Mouse (Mus musculus) limb, embryonic 11.5 days (tissue): ENCODE results near the gene Itga3. TPM values are rescaled to one million over a fixed set of nuclear protein-coding genes. Genes with fewer than 3 reads are reported as not detected.

ENCODE experiments used
- ATAC-seq: fragments of 200-750 bp; cut with Nextera tagmentation; 2 replicates; pipeline ENCODE4 v1.8.0; 2017; ENCODE audit warnings: low read depth; ENCODE audit not compliant: insufficient number of reproducible peaks, low FRiP score, low TSS enrichment
- DNase-seq: peaks from one replicate; pipeline ENCODE4 v3.0.0-alpha.2; 2015; ENCODE audit warnings: low spot score
- H3K27ac ChIP-seq: fragments of 300-500 bp; sonication (generic); replicated peaks from 2 replicates; pipeline ENCODE4 v1.5.1; 2014; ENCODE audit warnings: low read depth, mild to moderate bottlenecking, low read length
- H3K27me3 ChIP-seq: fragments of 300-500 bp; sonication (generic); 2 replicates; pipeline ENCODE4 v1.6.1; 2014; ENCODE audit warnings: mild to moderate bottlenecking, low read length, mixed read lengths; ENCODE audit not compliant: control insufficient read depth, insufficient read depth
- H3K36me3 ChIP-seq: fragments of 300-500 bp; sonication (generic); 2 replicates; pipeline ENCODE4 v1.6.1; 2014; ENCODE audit warnings: mild to moderate bottlenecking, low read length, moderate library complexity, mixed read lengths; ENCODE audit not compliant: control insufficient read depth, insufficient read depth
- H3K4me1 ChIP-seq: fragments of 300-500 bp; sonication (generic); 2 replicates; pipeline ENCODE4 v1.6.1; 2014; ENCODE audit warnings: low read length, mixed read lengths; ENCODE audit not compliant: control insufficient read depth, insufficient read depth
- H3K4me2 ChIP-seq: fragments of 300-500 bp; sonication (generic); 2 replicates; pipeline ENCODE4 v1.6.1; 2014; ENCODE audit warnings: low read depth, mild to moderate bottlenecking, moderate library complexity; ENCODE audit not compliant: severe bottlenecking
- H3K4me3 ChIP-seq: fragments of 300-500 bp; sonication (generic); 2 replicates; pipeline ENCODE4 v1.5.1; 2014; ENCODE audit warnings: low read depth, low read length
- H3K9ac ChIP-seq: fragments of 300-500 bp; sonication (generic); 2 replicates; pipeline ENCODE4 v1.6.1; 2014; ENCODE audit warnings: mild to moderate bottlenecking, low read length
- H3K9me3 ChIP-seq: fragments of 300-500 bp; sonication (generic); 2 replicates; pipeline ENCODE4 v1.6.1; 2016; ENCODE audit warnings: low read length; ENCODE audit not compliant: control insufficient read depth
- WGBS: fragments of 180-500 bp; shearing (Covaris S2); extraction: QIAGEN DNeasy Blood & Tissue Kit; methylation state at CpG from one replicate; pipeline ENCODE4 v1.1.7; 2014; 5-methylcytosine and 5-hydroxymethylcytosine counted together
- polyA plus RNA-seq: library from polyadenylated mRNA; unstranded; fragments of >200 nt; fragmentation: Nextera tagmentation; extraction: Ambion mirVana; gene quantifications from 2 replicates; pipeline ENCODE4 v1.2.1, GENCODE M21; 2014

Itga3 gene
- polyA plus RNA-seq, 1 experiment from 2014 or later = 5.7 TPM

- no peaks in the 10 kb centered on the region for H3K27me3 ChIP-seq
- no peak for ATAC-seq
- WGBS = 95% methylated on average over 5 of the region's 5 CpGs
These were observed 40.1 kb downstream of the Itga3 start for GRCm38 (mm10) chr11:95036521-95036920.

GRCm38 (mm10) chr11:95034902-95035301 is 41.7 kb downstream of the Itga3 start:
- Histone ChIP-seq H3K4me1 (no peaks in the 10 kb centered on the region), H3K27me3 (no peaks in the 10 kb centered on the region), H3K9me3 (no peaks in the 10 kb centered on the region), H3K36me3 (no peaks in the 10 kb centered on the region; the same call in 1 of the 2 replicates), H3K27ac (no peak overlapping the region), H3K4me3 (no peak overlapping the region), H3K4me2 (no peak overlapping the region), H3K9ac (no peak overlapping the region)
- no peak for ATAC-seq
- no peak for DNase-seq
- WGBS = 70% methylated on average over 10 of the region's 10 CpGs

More at GRCm38 (mm10) chr11:95036521-95036920, 40.1 kb downstream of the Itga3 start:
- no peak overlapping the region for H3K27ac ChIP-seq
- no peaks in the 10 kb centered on the region for H3K4me1 ChIP-seq
- no peaks in the 10 kb centered on the region for H3K9me3 ChIP-seq
- no peak for DNase-seq
- H3K4me2 ChIP-seq = no peak overlapping the region
- H3K36me3 ChIP-seq = no peaks in the 10 kb centered on the region; the same call in 1 of the 2 replicates
- no peak overlapping the region for H3K4me3 ChIP-seq
- no peak overlapping the region for H3K9ac ChIP-seq

DNA sequence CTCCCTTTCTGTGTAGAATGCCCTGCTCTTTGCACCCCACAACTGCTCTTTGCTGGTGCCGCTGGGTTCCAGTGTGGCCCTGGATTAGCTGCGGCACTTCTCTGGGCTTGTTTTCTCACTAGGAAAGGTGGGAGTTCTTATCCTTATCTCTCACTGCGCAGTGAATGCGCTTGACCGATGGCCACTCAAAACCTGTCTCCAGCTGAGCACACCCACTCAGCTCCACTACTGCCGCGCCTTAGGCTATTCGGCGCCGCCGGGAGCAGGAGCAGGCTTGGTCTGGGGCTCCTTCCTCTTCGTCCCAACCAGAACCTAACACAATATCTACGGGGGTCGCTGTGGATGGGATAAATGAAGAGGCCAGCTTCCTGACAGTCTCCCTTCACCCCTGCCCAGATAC is 43.0 kb downstream of the Itga3 start:
- H3K9ac ChIP-seq = no peak overlapping the region
- 68% methylated on average over 14 of the region's 14 CpGs for WGBS
- H3K4me3 ChIP-seq = no peak overlapping the region
- no peaks in the 10 kb centered on the region for H3K27me3 ChIP-seq
- H3K4me1 ChIP-seq = no peaks in the 10 kb centered on the region
- H3K4me2 ChIP-seq = no peak overlapping the region
- DNase-seq (no peak), ATAC-seq (no peak)
- H3K27ac ChIP-seq = no peak overlapping the region
- no peaks in the 10 kb centered on the region for H3K9me3 ChIP-seq
- H3K36me3 ChIP-seq = no peaks in the 10 kb centered on the region; the same call in 1 of the 2 replicates

DNA sequence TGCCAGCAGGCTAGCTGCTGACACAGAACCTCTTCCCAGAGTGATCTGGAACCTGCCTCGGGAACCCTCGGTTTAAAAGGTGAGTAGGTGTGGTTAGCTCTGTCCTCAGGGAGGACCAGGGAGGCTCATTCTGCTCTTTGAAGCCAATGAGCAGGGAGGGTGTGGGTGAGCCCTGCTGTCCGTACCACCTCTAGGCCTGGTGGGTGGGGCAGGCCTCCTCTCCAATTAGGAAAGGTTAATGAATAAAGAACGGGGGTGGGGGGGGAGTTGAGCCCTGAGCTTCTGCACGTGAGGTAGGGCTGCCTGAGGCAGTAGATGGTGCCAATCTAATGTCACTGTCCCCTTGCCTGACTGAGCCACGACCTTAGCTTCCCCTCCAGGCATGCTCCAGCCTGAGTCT is 43.7 kb downstream of the Itga3 start:
- Histone ChIP-seq H3K9me3 (no peaks in the 10 kb centered on the region), H3K27ac (no peak overlapping the region), H3K36me3 (no peaks in the 10 kb centered on the region; the same call in 1 of the 2 replicates), H3K9ac (no peak overlapping the region), H3K4me1 (no peaks in the 10 kb centered on the region), H3K4me2 (no peak overlapping the region), H3K27me3 (no peaks in the 10 kb centered on the region), H3K4me3 (no peak overlapping the region)
- no peak for ATAC-seq
- no peak for DNase-seq
- 20% methylated on average over 6 of the region's 6 CpGs for WGBS

- Histone ChIP-seq H3K9ac (no peak overlapping the region), H3K4me2 (no peak overlapping the region), H3K27me3 (no peaks in the 10 kb centered on the region), H3K9me3 (no peaks in the 10 kb centered on the region), H3K27ac (no peak overlapping the region), H3K4me1 (no peaks in the 10 kb centered on the region), H3K36me3 (peaks cover 16% of the 10 kb centered on the region; the same call in 1 of the 2 replicates), H3K4me3 (no peak overlapping the region)
- ATAC-seq (no peak), DNase-seq (no peak)
- 12% methylated on average over 13 of the region's 13 CpGs for WGBS
These were observed 48.6 kb downstream of the Itga3 start for GRCm38 (mm10) chr11:95027850-95028470.

- 92% methylated on average over 6 of the region's 6 CpGs for WGBS
- H3K27ac ChIP-seq = no peak overlapping the region
- DNase-seq = no peak
- H3K9ac ChIP-seq = no peak overlapping the region
- H3K4me1 ChIP-seq = no peaks in the 10 kb centered on the region
- no peak overlapping the region for H3K4me2 ChIP-seq
- no peak for ATAC-seq
- H3K4me3 ChIP-seq = no peak overlapping the region
- H3K36me3 ChIP-seq = peaks cover 22% of the 10 kb centered on the region
- no peaks in the 10 kb centered on the region for H3K27me3 ChIP-seq
- H3K9me3 ChIP-seq = no peaks in the 10 kb centered on the region
These were observed 49.8 kb downstream of the Itga3 start for GRCm38 (mm10) chr11:95026849-95027248.

DNA sequence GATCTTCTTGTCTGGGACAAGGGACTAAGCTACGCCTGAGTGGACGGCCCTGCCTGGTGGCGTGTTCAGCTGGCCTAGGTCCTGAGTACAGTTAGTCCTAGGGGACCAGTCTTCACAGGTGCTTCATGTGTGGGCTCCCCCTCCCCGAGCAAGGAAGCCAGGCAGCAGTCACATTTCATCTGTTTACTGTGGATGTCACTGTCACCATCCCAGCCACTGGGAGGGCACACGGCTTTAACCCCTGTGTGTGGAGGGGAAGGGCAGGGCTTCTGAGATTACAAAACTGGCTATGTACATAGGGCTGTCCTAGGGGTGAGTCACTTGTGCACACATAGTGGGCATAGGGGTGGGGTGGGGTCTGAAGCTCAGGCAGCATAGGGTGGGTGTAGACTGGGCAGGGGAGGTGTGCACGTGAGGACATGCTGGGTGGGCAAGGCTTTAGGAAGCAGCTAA is 50.5 kb downstream of the Itga3 start:
- no peak for DNase-seq
- 74% methylated on average over 6 of the region's 6 CpGs for WGBS
- H3K36me3 ChIP-seq = peaks cover 24% of the 10 kb centered on the region
- no peak overlapping the region for H3K4me2 ChIP-seq
- ATAC-seq = no peak
- no peaks in the 10 kb centered on the region for H3K9me3 ChIP-seq
- H3K4me3 ChIP-seq = no peak overlapping the region
- H3K27ac ChIP-seq = no peak overlapping the region
- H3K27me3 ChIP-seq = no peaks in the 10 kb centered on the region
- no peaks in the 10 kb centered on the region for H3K4me1 ChIP-seq
- H3K9ac ChIP-seq = no peak overlapping the region

DNA sequence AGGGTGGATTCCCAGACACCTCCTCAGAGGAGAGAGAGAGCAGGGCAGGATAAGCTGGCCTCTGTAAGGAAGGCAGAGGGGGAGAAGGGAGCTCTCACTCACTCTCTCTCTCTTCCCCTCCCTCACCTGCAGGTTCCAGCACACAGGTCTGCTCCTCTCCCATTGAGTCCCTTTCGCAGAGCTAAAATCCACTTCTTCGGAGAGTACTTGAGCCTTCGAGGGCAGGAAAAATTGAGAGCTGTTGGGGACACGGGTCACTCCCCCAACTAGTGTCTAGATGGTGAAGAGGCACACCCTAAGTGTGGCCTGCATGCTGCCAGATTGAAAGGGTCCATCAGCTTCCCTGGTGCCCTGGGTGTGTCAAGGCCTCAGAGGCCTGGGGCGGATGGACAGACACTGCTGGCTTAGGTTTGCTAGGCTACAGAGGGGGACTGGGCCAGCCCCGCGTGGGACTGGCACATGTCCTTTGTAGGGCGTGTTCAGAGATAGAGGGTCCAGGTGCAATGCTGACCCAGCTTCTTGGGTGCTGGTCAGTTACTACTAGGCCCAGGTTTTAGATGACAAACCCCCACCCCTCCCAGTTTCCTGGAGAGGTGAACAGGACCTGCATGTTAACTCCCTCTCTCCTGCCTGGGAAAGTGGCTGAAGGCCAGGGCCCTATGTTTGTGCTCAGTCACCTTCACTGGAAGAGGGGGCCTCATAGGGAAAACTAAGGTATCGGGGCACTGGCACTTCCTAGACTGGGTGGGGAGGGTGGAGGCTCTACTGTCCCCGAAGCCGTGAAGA is 51.2 kb downstream of the Itga3 start:
- ATAC-seq (no peak), DNase-seq (no peak)
- no peaks in the 10 kb centered on the region for H3K4me1 ChIP-seq
- H3K27me3 ChIP-seq = no peaks in the 10 kb centered on the region
- no peak overlapping the region for H3K4me3 ChIP-seq
- H3K9me3 ChIP-seq = no peaks in the 10 kb centered on the region
- no peak overlapping the region for H3K4me2 ChIP-seq
- 88% methylated on average over 11 of the region's 11 CpGs for WGBS
- no peak overlapping the region for H3K9ac ChIP-seq
- H3K36me3 ChIP-seq = peaks cover 25% of the 10 kb centered on the region
- no peak overlapping the region for H3K27ac ChIP-seq
